Mouse (Mus musculus) right cerebral cortex, postnatal 10 days (tissue): ENCODE measurements around the gene Gm10638.

Experiments
- DNase-seq, 2 experiments: peaks; one replicate each; pipeline ENCODE4 v3.0.0; 2021; ENCODE audit warnings: low spot score in 2 of 2

The Gm10638 gene

DNA sequence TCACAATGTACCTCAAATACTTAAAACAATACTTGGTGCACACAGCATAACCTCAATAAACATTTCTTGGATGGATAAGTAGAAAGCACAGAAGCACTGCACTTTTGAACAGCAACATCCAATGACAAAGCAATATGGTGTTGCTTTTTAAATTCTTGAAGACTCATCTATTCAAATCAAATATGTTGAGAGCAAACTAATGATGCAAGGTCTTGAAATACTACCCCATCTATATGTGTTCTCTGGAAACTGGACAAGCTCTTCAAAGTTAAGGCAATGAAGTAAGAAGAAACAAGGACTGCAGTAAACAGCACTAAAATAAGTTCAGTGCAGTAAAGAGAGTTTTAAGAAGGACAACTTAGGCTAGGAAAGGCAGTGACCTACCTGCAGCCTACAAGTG is 4.6 kb upstream of the Gm10638 start:
- no peak for DNase-seq

DNA sequence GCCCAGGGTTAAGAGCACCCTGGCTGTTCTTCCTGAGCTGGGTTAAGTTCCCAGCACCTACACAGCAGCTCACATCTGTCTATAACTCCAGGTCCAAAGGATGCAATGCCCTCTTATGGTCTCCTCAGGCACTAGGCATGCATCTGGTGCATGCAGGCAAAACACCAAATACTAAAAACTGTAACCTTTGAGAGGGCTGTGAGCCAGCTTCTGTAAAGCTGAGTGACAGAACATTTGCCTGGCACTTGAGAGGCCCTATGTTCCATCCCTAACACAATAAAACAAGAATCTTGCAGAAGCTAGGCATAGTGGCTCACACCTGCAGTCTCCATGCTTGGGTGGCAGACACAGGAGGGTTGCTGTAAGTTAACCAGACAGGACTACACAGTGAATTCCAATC is 3.9 kb upstream of the Gm10638 start:
- DNase-seq = no peak

DNA sequence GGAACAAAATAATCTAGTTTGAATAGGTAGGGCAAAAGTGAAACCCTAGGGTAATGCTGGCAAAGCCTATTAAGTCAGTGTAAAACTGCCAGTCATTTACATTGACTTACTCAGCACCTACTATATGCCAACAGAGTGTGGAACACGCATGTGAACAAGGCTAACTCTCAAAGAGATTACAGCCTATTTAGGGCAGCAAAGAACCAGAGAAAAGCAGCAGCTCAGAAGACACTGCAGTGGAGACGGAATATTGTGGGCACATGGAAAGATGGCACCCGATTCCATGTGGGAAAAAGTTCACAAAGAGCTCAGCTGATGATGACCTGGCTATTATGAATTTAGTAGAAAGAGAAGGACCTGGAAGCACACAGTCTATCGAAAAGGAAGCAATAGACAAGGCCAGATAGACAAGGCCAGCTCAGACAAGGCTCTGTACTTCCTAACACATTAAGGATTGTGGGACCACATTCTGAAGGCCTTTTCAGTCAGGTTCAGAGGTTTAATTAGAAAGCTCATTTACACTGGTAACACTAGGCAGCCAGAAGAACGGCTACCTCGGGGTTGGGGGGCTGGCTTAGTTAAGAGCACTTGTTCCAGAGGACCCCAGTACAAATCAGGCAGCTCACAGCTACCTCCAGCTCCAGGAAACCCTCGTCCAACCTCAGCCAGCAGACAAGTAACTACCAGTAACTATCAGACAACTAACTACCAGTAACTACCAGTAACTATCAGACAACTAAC is 2.7 kb upstream of the Gm10638 start:
- DNase-seq = no peak

DNA sequence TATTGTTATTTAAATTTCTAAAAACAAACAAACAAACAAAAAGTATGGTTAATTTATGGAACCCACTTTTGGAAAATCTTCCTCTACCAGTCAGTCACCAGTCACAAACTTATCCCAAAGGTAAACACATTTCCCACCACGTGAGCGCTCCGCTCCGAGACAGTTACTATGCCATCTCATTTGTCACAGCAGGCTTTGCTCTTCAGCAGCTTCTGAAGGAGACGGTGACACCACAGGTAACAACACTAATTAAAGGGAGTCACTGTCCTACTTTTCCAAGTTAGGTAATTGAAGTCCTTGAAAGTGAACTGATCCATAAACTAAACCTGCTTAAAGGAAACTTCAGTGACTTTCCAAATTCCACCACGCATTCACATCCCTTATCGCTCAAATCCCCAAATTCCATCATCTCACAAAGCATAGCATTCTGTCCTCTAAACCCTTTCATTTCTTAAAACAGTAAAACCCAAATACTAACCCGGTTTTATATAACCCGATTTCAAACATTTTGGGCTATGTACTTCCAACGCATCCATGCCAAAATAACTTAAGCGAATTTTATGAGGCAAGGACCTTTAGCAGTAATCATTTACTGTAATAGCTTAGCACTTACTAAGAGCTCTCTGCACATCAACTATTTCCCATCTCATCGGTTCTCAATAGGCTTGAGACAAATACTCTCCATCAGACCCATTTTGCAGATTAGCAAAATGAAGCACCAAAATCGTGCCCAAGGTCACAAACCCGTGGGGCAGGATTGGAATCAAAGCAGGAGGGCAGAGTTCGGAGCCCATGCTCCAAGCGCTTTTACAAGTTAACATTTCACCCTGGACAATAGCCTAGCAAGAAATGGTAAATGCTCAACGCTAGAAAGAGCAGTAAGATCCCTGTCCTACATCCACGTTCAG is 932 bp upstream of the Gm10638 start:
- no peak for DNase-seq

DNA sequence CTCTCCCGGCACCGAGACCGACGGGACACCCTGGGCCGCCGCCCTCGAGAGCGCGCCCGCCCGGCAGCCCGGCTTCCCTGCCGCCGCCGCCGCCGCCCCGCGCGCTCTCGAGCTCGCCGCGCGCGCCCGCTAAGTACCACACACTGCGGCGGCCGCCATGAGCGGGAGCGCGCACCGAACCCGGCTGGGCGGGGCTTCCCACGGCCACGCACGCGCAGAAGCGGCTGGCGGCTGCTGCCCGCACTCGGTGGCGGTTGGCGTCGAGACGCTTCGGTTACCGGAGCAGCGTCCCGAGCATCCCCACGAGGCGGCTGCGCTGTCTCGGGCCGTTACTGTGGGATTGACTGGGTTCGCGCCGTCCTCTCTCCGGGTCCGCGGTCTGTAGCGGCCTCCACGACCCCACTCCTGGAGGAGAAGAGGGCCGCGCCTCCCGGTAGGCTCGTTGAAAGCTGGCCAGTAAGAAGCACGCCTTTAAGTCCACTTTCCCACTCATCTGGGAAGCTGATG is 489 bp downstream of the Gm10638 start:
- peak; percentile 95 to 96 for DNase-seq

DNA sequence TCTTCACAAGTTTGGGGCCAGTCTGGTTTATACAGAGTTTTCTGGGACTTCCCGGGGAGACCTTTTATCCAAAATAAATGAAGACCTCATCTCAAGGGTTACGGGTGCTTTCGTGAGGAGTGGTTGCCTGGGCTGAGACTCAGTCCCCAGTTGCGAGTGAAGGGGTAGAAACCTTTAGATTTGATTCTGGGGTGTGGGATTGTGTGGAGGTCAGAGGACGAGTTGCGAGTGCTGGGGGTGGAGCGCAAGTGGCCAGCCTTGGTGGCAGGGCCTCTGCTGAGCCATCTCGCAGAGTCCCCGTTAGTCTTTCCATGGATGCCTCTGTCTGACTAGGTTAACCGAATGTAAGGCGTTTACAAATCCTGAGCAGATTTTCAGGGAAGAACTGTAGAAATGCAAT is 1.0 kb downstream of the Gm10638 start:
- DNase-seq = no peak

DNA sequence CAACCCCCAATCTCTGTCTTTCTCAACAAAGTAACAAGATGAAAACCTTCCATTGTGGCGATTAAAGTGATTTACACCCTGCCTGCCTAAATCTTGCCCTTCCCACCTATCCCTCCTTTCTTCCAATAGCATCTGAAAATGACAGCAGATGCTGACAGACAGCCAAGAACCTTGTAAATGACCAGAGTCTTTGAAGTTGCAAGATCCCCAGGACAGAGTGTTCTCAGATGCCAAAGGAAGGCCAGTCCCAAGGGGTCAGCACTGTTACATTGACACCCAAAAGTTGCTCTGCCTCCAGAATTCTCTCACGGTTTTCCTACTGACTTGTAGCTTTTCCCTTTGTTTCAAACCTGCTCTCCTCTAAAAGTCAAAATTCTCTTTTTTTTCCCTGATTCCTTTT is 4.3 kb downstream of the Gm10638 start:
- no peak for DNase-seq

DNA sequence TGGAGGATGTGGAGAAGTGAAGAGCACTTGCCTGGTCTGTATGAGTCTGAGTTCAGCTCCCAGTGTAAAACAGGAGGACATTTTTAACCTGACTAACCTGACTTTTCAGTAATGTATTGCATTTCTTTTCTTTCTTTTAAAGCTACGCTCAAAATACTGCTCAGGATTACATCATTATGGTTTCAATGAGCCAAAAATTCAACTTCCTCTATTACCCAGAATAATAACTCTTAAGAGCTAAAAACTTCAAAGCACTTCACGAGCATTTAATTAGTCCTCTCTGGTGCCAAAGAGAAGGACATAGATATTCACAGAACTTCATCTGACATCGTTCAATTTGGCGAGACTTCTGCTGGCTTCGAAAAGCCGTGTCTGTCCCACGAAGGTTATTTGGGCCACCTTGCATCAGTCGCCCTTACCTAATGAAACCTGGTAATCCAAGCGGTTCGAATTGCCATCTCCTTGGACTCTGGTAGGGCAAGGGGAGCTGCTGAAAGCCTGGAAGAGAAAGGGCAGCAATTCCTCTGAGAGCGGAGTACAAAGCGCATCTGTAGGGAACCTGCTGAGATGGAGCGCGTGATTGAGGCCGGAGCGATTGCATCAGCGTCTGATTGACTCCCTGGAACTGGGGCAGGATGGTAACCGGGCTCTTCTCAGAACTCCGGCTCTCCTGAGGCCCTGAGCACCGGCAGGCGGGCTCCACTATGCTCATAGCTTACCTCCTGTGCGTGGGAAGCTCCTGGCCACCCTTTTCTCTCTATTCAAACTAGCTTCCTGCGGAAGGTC is 11.6 kb downstream of the Gm10638 start:
- peak in 1 of 2 experiments; percentile 42 for DNase-seq

DNA sequence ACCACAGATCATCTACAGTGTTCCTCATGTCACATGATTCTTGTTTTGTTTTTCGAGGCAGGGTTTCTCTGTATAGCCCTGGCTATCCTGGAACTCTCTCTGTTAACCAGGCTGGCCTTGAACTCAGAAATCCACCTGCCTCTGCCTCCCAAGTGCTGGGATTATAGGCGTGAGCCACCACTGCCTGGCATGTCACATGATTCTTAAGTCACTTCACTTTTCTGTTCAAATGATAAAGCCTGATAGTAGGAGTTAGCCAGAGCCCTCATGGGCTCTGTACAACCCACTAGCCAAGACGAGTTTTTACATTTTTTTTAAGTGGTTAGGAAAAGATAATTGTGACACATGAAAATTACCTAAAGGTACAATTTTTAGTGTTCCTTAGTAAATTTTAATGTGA is 13.2 kb downstream of the Gm10638 start:
- no peak for DNase-seq

DNA sequence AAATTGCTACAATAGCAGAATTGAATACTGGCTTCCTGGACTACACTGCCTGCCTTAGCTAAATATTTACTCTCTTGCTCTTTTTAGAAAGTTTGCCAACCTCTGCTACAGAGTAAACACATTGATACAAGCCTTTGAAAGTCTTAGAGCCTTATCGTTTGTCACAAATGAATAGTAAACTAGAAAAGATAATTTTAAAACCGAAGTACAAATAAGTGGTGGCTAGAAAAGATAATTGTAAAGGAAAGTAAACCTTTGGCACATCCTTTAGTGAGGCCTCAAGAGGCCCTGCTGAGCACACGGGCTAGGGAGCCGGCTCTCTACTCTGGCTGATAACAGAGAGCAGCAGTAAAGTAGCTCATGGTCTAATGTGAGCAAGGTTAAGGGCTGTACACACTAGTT is 13.6 kb downstream of the Gm10638 start:
- DNase-seq = no peak

DNA sequence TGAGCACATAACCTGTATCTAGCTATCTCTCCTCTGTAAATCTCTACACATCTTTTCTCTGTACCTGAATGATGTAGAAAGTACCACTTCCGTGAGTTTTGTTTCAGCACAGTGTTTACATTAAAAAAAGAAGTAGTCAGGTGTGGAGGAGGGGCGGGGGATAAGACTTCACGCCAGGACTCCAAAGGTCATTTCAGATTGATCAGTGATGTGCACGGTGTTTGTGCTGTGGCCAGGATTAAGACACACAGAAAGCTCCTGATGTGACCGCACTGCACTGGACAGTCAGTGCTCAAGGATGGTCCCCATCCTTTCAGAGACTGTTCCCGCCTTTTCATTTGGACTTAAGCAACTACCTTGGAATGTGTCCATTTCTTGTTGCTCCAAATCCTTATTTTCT is 15.2 kb downstream of the Gm10638 start:
- DNase-seq = no peak

DNA sequence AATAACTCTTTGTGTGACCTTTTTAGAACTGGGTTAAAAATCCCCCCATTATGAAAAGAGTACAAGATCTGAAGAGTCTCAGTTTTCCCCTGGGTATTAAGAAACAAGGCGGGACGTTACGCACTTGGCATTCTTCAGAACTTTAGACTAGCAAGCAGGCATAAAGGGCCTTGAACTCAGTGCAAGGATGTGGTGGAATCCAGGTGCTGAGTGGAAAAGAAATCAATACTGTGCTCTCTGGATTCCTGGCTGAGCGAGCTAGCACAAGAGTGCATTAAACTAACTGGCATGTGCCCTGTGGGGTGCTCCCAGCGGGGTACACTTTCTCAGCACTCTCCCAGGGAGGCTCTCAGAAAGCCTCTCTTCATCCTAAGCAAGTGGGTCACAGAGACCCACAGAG is 17.3 kb downstream of the Gm10638 start:
- DNase-seq = no peak

DNA sequence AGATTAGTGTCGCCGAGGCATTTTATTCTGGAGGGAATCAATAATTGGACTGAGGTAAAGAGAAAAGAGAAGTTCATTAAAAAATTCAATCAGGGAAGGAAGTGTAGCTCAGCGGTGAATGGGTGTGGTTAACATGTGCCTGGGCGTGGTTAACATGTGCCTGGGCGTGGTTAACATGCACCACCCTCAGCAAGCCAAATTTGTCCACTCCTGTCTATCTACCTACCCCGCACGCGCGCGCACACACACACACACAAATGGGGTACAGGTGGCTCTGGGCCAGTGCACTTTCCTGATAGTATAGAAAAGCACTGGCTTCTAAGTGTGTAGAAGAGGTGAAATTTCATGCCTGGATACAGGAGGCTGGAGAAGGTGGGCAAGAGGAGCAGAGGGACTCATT is 19.7 kb downstream of the Gm10638 start:
- no peak for DNase-seq

DNA sequence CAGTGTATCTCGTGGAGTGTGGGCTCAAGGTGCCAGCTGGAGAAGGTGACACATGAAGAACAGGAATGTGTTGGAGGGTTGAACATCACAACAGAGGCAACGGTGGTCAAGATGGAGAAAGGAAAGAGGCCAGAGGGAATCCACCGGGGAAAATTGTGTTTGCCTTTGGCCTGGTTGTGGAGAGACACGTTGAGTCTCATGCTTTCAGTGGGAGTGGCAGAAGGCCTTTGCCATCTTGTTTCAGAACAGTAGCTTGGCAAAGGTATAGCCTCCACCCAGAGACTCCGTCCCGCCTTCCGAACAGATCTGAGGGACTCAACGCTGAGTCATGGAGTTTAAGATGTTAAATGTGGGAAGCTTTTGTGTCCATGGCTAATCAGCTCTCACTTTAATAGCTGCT is 20.2 kb downstream of the Gm10638 start:
- no peak for DNase-seq

DNA sequence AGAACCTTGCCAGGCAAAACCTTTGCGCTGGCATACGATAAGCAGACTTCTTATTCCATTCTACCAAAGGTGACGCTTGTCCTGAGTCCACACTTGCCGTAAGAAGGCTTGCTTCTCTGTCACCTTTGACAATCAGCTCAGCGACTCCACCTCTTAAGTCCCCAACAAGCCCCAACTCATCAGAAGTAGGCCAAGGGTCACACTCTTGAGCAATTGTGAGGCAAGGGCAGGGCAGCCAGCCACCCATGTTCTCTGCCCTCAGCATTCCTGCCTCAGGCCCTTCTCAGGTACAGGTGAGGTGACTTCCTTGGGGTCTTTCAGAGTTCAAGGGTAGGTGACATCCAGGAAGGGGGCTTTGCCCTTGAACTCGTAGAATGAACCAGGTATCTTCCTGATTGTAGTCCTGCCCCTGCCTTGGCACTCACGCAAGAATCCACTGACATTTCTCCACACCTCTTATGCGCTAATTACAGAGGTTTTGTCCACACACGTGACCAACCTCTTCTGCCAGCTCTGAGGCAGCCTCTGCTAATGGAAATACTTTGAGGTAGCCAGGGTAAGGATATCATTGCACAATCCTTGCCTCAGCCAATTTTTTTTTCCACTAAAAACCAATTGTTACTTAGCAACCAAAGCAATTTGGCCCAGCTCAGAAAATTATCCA is 21.2 kb downstream of the Gm10638 start:
- DNase-seq = no peak

DNA sequence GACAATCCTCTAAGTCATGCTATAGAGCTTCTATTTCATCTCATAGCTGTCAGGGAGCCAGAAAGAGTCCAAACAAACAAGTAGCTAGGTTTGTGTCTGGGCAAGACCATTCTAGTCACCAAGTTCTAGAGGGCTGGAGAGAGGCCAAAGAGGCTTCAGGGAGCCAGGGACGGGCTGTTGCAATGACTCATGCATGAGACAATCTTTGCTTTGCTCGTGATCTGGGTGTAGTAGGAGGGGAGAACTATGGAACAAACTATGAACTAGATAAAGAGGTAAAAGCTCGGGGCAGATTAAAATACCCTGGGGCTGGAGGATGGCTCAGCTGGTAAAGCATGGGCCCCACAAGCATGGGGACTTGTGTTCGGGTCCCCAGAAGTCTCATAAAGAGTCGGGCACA is 23.0 kb downstream of the Gm10638 start:
- DNase-seq = no peak

DNA sequence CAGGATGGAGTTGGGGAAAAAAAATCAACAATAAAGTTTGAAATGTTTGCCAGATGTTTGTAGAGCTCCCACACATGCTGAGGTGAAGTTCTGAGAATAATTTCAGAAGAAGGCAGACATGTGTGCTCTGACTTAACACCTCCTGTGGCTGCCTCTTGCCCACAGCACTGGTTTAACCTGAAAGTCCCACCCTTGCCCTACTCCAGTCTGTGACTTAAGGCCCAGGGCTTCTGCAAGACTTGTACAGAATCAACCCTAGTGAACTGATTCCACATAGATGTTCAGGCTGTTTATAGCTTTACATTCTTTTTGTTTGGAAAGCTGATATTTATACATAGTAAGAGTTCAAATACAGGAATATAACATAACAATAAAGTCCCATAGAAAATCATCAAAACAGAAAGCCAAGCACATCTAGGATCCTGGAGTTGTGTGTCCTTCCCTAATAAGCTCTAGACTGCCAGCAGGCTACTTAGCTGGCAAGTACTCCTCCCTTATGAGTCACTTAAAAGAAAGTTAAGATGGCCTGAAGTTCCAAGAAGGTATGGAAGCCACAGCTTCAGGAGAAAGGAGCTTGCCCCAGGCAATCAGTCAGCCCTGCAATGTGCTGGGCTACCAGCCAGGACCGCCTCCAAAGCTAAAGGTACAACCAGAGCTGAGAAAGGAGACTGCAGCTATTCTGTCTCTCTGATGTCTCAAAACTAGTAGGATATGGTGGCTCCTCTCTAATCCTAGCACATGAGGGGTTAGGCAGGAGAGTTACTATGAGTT is 24.6 kb downstream of the Gm10638 start:
- DNase-seq = no peak

DNA sequence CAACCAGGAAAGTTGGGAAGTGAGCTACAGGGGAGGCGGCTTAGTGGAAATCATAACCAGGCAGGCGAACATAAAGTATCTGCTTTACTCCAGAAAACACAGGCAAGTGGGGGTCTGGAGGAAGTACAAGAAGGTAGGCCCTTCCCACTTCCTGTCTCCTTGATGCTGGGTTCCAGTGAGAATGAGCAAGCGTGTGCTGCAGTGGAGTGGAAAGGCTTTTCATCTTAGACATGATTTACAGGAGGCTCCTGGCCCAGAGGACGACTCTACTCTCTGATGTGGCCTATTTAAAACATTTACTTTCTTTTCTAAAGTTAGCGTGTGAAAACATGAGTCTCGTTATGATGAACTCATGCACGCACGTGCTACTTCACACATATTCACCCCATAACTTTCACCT is 33.7 kb downstream of the Gm10638 start:
- DNase-seq = no peak

DNA sequence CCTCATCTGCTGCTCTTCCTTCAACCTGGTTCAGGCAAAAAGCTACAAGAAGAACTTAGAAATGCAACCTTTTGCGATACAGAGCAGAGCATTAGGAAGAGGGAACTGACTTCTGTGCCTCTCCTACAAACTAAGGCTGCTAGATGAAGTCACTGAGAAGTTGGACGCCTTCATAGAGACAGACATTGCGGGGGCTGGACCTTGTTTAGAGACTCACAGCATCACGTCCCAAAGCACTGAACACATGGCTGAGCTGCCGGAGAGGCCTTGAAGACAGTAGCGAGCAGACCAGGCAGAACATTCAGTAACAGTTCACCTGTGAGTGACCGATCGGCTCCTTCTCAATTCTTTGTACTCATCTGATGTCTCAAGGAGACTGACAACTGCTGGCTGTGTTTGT is 35.6 kb downstream of the Gm10638 start:
- DNase-seq = no peak

DNA sequence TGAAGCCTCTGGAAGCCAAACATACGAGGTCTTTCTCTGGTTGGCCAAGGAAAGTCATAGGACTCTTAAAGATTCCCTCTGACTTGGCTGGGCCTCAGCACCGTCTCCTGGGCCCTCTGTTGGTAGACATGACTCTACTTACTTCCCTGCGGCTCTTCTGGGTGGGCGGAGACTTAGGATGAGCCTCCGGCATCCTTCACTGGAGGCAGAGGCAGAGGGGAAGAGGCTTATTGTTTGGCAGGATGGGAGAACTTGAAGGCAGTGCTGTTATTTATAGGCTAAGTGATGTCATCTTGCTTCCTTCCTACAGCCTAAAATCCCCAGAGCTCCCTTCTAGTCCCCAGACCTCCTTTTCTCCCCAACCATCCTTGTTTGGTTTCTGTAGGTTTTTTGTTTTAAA is 41.0 kb downstream of the Gm10638 start:
- no peak for DNase-seq

DNA sequence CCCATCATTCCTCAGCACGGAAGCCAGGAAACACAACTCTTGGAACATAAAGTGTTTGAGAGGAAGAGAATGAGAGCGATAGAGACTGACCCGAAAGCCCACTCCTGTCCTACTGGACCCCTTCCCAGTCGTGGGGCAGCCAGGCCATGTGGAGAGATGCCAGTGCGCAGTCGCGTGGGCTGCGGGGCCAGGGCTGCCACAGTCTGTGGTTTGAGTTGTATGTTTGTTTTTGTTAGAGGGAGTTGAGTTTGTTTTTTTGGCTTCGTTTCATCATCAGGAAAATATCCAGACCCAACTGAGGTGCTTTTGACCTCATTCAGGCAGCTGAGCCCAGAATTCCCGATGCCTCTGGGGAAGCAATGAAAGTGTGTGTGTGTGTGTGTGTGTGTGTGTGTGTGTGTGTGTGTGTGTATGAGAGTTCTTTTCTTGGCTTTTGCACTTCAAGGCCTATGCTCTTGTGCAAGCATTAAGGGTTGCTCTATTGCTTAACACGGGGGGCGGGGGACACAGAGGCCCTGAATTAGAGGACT is 42.5 kb downstream of the Gm10638 start:
- no peak for DNase-seq
